Mouse (Mus musculus) CH12F3 (cell line): Measurements from ENCODE around the gene Cfap97d1.

Source experiments
- in situ Hi-C: fragments of 300-500 bp; cut with MboI; formaldehyde crosslinking; loops from 2 replicates; pipeline ENCODE4 v1.14.3; 2020; ENCODE audit warnings: low sequenced_read_pairs

The Cfap97d1 gene

GRCm38 (mm10) chr11:101984054-101985025 lies at the start of gene Cfap97d1:
Gene Cfap97d1 (plus strand): TSS chr11:101984279.
- in situ Hi-C loops: no loop called here

DNA sequence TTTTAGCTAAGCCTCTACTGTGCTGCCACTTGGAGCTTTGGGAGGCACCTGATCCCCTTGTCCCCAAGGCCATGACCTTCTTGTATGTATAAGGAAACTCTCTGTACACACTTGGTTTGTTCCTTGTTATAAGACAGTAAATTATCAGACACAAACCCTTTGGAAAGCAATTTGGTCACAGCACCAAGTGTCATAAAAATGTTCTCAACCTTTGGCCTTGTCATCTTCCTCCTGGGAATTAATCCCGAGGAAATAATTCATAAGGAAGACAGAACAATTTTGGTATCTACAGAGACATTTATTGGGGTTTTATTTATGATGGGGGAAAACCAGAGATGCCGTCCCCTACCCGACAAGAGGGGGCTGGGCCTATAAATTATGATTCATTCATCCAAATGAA lies 48.3 kb upstream of the Cfap97d1 start:
- in situ Hi-C loops: no loop called here

GRCm38 (mm10) chr11:101936421-101936820 lies 47.7 kb upstream of the Cfap97d1 start:
- in situ Hi-C loops: no loop called here

- in situ Hi-C loops: no loop called here
Measured at GRCm38 (mm10) chr11:101937108-101937507, 47.0 kb upstream of the Cfap97d1 start.

GRCm38 (mm10) chr11:101943055-101943454 lies 41.0 kb upstream of the Cfap97d1 start:
- in situ Hi-C loops: no loop called here

- in situ Hi-C loops: no loop called here
Measured at GRCm38 (mm10) chr11:101946525-101946924, 37.6 kb upstream of the Cfap97d1 start.

- in situ Hi-C loops: no loop called here
Measured at GRCm38 (mm10) chr11:101950021-101950420, 34.1 kb upstream of the Cfap97d1 start.

GRCm38 (mm10) chr11:101952541-101953341 lies 31.3 kb upstream of the Cfap97d1 start:
- in situ Hi-C loops: no loop called here

- in situ Hi-C loops: no loop called here
Measured at GRCm38 (mm10) chr11:101953441-101953840, 30.6 kb upstream of the Cfap97d1 start.

DNA sequence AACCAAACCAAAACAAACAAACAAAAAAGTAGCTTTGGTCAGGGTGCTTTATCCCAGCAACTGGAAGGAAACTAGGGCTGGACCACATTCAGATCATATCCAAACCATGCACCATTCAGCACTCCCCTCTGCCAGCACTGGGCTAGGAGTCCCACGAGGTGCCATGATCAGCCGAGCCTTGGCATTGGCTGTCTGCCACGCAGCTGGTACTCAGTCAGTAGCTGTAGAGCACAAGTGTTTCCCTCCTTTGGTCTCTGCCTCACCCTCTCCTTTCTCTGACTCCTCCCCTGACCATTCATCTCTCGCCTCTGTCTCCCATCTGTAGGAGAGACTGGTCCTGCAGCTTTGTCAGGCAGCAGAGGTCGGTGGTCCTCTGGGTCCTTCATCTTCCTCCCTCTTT lies 26.6 kb upstream of the Cfap97d1 start:
- in situ Hi-C loops: no loop called here

GRCm38 (mm10) chr11:101963043-101963442 lies 21.0 kb upstream of the Cfap97d1 start:
- in situ Hi-C loops: no loop called here

DNA sequence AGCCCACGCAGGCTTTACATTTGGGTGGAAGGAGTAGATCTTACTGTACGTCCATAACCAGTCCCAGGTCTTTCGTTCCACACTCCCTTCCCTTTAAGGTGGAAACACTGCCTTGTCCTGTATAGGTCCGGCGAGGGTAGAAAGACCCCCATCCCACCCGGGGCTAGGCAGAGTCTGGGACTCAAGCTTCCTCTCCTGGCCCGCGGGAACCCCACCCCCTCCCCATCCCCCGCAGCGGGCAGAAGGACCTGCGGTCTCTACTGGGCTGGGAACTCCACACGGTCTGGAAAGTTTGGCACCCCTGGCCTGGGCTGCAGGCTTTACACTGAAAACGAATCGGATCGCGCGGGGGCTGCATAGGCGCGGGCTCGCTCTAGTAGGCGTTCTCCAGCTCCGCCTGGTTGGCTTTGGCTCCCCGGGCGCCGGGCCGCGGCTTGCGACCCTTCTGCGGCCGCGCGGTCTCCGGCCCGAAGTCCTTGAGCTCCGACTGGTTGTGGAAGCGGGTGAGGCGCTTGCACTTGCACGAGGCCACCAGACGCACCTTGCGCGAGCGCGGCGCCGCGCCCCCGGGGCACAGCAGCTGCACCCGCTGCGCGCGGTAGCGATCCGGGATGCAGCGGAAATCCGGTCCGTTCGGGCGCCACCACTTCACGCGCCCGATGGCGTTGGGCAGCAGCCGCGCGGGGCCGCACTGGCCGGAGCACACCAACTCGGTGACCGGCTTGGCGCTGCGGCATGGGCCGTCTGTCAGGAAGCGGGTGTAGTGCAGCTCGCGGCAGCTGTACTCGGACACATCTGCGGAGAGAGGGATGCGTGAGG lies 20.4 kb upstream of the Cfap97d1 start:
- in situ Hi-C loops: no loop called here

GRCm38 (mm10) chr11:101964647-101965046 lies 19.4 kb upstream of the Cfap97d1 start:
- in situ Hi-C loops: loop anchor here (5.0 kb wide), 1 partner anchor 42 kb away; no protein-coding TSS in a partner anchor

DNA sequence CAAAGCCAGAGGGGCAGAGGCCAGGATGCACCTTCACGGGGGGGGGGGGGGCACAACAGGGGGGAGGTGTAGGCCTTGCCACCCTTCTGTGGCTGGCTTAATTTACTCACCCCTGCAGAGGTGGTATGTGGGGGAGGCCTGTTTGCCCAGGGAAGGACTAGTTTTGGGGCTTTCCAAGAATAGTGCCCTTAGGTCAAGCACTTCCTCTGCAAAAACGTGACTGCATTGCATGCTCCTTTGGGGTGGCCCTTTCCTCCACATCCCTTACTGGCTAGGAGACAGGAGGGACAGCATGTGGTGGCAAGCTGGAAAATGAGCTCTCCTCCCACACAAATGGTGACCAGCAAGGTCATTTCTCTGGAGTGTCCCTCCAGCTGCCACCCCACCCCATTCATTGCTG lies 18.5 kb upstream of the Cfap97d1 start:
- in situ Hi-C loops: loop anchor here (5.0 kb wide), 1 partner anchor 43 kb away; no protein-coding TSS in a partner anchor

DNA sequence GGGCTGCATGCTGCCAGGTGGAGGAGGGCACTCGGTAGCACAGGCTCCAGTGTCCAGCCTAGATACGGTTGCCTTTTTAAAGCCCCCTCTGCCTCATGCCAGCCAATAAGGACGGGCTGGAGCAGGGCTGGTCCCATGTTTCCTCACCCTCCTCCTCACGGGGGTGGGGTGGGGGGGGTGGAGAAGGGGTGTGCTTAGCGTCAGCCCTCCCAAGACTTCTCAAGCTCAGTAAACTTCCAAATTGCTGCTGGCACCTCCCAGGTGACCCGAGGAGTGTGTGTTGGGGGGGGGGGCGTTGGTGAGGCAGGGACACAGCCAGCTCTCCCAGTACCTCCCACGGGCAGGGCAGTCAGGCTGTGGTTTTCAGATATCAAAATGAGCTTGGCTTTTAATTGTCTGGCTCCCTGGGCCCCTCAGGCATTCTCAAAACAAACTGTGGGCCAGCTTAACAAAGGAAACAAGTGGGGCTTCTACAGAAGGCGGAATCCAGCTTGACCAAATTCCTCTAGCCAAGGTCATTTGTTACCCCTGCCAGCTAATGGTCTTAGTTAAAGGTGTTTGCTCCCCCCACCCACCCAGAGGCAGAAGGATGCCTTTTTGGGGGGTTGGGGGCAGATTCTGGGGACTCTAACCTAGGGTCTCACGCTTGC lies 17.0 kb upstream of the Cfap97d1 start, which contains the start of gene Sost:
TSS of gene Sost (minus strand) at position 51 of the 650 bp plus-strand sequence.
- in situ Hi-C loops: loop anchor here (5.0 kb wide), 1 partner anchor 45 kb away; no protein-coding TSS in a partner anchor

DNA sequence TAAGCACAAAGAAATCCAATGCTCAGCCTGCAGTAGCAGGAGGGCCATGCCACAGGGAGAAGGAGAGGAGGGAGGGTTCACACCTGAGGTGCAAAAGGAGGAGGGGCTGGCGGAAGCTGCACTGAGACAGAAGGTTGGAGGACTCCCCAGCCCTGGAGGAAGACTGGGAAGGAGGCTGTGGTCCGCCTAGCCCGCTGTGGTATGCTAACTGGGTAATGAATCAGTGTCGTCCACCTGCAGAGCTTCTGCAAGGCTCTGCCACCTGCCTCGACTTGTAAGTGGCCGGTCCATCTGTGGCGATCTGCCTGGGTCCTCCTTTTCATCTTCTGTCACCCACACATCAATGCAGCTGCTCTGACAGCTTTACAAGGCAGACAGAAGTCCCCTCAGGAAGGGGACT lies 15.8 kb upstream of the Cfap97d1 start:
- in situ Hi-C loops: loop anchor here (5.0 kb wide), 1 partner anchor 46 kb away; no protein-coding TSS in a partner anchor

GRCm38 (mm10) chr11:101968791-101969190 lies 15.3 kb upstream of the Cfap97d1 start:
- in situ Hi-C loops: loop anchor here (5.0 kb wide), 1 partner anchor 46 kb away; no protein-coding TSS in a partner anchor

DNA sequence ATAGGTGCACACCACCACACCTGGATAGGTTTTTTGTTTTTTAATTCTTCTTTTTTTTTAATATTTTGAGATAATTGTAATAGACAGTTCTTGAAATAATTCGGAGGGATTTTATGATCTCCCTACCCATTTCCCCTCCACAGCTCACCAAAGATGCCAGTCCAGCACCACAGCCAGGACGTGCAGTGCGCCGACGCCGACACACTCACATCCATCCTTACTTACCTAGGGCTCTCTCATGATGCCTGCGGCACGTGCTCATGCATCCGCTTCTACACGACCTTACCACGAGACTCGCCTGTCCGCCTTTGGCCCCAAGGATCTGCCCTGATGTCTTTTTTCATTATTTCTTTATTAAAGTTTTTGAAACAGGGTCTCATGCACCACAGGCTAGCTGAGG lies 14.2 kb upstream of the Cfap97d1 start:
- in situ Hi-C loops: loop anchor here (5.0 kb wide), 1 partner anchor 48 kb away; no protein-coding TSS in a partner anchor

GRCm38 (mm10) chr11:101971410-101971809 lies 12.7 kb upstream of the Cfap97d1 start:
- in situ Hi-C loops: no loop called here

DNA sequence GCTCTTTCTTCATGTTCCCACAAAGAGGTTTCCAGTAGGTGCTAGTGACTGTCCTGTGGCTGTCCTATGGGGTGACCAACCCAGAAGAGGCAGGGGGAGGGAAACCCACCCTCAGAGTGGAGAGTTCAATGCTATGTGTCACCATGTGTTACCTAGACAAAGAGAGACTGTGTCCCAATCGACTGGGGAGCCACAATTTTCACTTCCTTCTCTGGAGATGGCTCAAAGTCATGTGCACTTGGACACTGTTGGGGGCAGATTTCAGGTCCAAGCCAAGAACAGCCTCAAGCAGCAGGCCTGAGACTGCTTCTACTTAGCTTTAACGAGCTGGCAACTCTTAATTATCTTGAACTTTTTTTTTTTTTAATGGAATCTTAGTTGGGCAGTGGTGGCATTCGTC lies 12.0 kb upstream of the Cfap97d1 start:
- in situ Hi-C loops: no loop called here
